Mouse (Mus musculus): ENCODE results near the gene Rhobtb1.

DNA sequence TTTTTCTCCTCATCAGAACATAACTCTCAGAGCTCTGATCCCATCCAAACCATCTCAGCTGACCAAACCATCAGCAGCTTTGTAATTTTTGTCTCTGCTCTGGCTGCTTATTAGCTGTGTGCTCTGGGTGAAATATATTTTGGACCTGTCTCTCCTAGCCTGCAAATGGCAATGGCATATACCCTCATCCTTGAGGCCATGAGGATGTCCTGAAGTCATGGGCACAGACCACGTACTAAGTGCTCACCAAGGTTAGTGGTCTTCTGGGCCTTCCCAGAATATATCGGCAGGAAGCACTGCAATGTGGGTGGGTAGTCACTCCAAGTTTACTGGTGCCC lies 68.0 kb downstream of the Rhobtb1 start:
- TF ChIP-seq EP300 (IDR thresholded peaks at IDR 0.05; ENCODE audit: low read depth): no peak
- no peak for TF ChIP-seq CTCF (IDR thresholded peaks at IDR 0.05; ENCODE audit: low read depth)
